Mouse (Mus musculus) heart, embryonic 16.5 days (tissue): ENCODE measurements around the gene Ephb6. TPM values are rescaled to one million over a fixed set of nuclear protein-coding genes. Genes with fewer than 3 reads are reported as not detected.

Source experiments
- ATAC-seq: fragments of 200-750 bp; cut with Nextera tagmentation; replicated peaks from 2 replicates; pipeline ENCODE4 v1.8.0; 2017; ENCODE audit warnings: moderate number of reproducible peaks; ENCODE audit not compliant: insufficient read depth, low FRiP score; ENCODE audit errors: extremely low read depth
- H3K27ac ChIP-seq: fragments of 300-500 bp; sonication (generic); 2 replicates; pipeline ENCODE4 v1.5.1; 2014; ENCODE audit warnings: mild to moderate bottlenecking, low read length, control low read depth, moderate library complexity
- H3K27me3 ChIP-seq: fragments of 300-500 bp; sonication (generic); 2 replicates; pipeline ENCODE4 v1.6.1; 2014; ENCODE audit warnings: low read length, mixed read lengths; ENCODE audit not compliant: control insufficient read depth, insufficient read depth
- H3K36me3 ChIP-seq: fragments of 300-500 bp; sonication (generic); 2 replicates; pipeline ENCODE4 v1.6.1; 2014; ENCODE audit not compliant: control insufficient read depth, insufficient read depth
- H3K4me1 ChIP-seq: fragments of 300-500 bp; sonication (generic); 2 replicates; pipeline ENCODE4 v1.6.1; 2014; ENCODE audit warnings: low read length, mixed read lengths; ENCODE audit not compliant: control insufficient read depth, insufficient read depth
- H3K4me2 ChIP-seq: fragments of 300-500 bp; sonication (generic); 2 replicates; pipeline ENCODE4 v1.6.1; 2014; ENCODE audit warnings: low read depth, mild to moderate bottlenecking, control low read depth, low read length
- H3K4me3 ChIP-seq: fragments of 300-500 bp; sonication (generic); 2 replicates; pipeline ENCODE4 v1.5.1; 2014; ENCODE audit warnings: mild to moderate bottlenecking, control low read depth, low read length
- H3K9ac ChIP-seq: fragments of 300-500 bp; sonication (generic); 2 replicates; pipeline ENCODE4 v1.6.1; 2014; ENCODE audit warnings: low read length, control low read depth
- H3K9me3 ChIP-seq: fragments of 300-500 bp; sonication (generic); replicated peaks from 2 replicates; pipeline ENCODE4 v1.6.1; 2016; ENCODE audit warnings: low read length; ENCODE audit not compliant: control insufficient read depth
- WGBS: fragments of 180-500 bp; shearing (Covaris S2); extraction: QIAGEN DNeasy Blood & Tissue Kit; methylation state at CpG from one replicate; pipeline ENCODE4 v1.1.7; 2014; 5-methylcytosine and 5-hydroxymethylcytosine counted together
- polyA plus RNA-seq: library from polyadenylated mRNA; unstranded; fragments of >200 nt; fragmentation: Nextera tagmentation; extraction: Ambion mirVana; gene quantifications from 2 replicates; pipeline ENCODE4 v1.2.1, GENCODE M21; 2015

The Ephb6 gene
- polyA plus RNA-seq, 1 experiment from 2014 or later = 5.4 TPM

DNA sequence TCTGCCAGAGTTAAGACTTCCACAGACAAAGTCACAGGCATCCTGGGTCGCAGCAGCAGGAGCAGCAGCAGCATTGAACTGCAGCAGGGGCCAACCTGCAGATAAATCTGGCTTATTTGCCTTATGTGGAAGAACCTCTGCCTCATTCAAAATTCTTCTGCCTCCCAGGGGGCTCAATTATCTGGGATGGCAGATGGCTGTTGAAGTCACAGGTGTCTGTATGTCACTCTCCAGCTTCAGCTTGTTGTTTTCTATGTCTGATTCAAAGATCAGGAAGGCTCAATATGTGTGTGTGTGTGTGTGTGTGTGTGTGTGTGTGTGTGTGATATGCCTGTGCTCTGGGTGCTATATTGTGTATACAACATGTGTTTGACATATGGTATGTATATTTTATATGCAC lies 32.1 kb downstream of the Ephb6 start:
- H3K4me1 ChIP-seq = no peaks in the 10 kb centered on the region
- no peaks in the 10 kb centered on the region for H3K36me3 ChIP-seq
- no peaks in the 10 kb centered on the region for H3K27me3 ChIP-seq
- WGBS = 7% methylated on average over 1 of the region's 1 CpGs
- H3K4me3 ChIP-seq = no peak overlapping the region
- no peak overlapping the region for H3K4me2 ChIP-seq
- H3K9ac ChIP-seq = no peak overlapping the region
- no peak for ATAC-seq
- no peaks in the 10 kb centered on the region for H3K9me3 ChIP-seq
- H3K27ac ChIP-seq = no peak overlapping the region

DNA sequence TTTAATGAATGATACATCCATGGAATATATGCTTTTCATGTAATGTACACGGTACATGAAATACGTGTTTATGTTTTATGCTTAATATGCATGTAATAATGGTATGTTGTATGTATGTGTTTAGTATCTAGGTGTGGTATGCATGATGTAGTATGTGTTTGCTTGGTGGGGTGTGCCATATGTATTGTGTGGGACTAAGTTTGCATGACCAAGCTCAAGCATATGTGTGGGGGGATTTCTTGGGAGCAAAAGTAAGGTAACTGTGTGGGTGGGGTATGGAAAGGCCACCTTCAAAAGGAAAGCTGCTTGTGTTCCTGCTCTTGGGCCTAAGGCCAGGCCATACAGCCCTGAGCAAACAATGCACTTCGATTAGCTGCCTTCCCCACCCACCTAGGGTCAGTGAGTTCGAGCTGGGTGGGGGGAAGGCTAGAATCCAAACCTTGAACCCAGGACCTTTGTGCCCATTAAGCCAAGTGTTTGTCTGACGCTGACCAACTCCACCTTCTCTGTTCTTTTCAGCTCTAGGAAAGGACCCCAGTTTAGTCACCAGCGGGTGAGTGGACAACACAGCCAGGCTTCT lies 32.7 kb downstream of the Ephb6 start:
- H3K4me1 ChIP-seq = no peaks in the 10 kb centered on the region
- no peak overlapping the region for H3K4me2 ChIP-seq
- H3K27me3 ChIP-seq = no peaks in the 10 kb centered on the region
- 75% methylated on average over 6 of the region's 6 CpGs for WGBS
- no peak for ATAC-seq
- H3K4me3 ChIP-seq = no peak overlapping the region
- H3K9ac ChIP-seq = no peak overlapping the region
- no peaks in the 10 kb centered on the region for H3K36me3 ChIP-seq
- no peak overlapping the region for H3K27ac ChIP-seq
- no peaks in the 10 kb centered on the region for H3K9me3 ChIP-seq

DNA sequence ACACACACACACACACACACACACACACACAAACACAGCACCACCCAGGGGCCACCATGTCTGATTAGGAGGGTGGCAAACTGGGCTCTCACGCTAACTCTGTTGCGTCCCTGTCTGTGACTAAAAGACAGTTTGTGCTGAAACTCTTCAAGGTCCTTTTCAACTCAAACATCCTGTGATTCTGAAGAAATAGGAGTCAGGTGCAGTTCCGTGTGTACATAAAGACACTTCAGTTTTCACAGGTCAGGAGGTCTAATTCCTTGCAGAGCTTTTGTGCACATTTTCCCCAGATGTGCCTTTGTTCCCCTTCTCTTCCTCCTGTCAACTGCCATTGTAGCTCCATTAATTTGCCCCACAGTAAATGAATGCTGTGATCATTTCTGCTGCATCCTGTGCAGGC lies 35.2 kb downstream of the Ephb6 start:
- H3K4me2 ChIP-seq = no peak overlapping the region
- no peak overlapping the region for H3K4me3 ChIP-seq
- H3K27ac ChIP-seq = no peak overlapping the region
- no peaks in the 10 kb centered on the region for H3K4me1 ChIP-seq
- ATAC-seq = no peak
- H3K9me3 ChIP-seq = no peaks in the 10 kb centered on the region
- H3K27me3 ChIP-seq = no peaks in the 10 kb centered on the region
- H3K9ac ChIP-seq = no peak overlapping the region
- H3K36me3 ChIP-seq = no peaks in the 10 kb centered on the region
- 81% methylated on average over 3 of the region's 3 CpGs for WGBS

GRCm38 (mm10) chr6:41641173-41641866 lies 36.0 kb downstream of the Ephb6 start:
- Histone ChIP-seq H3K9me3 (no peaks in the 10 kb centered on the region), H3K36me3 (no peaks in the 10 kb centered on the region), H3K4me2 (no peak overlapping the region), H3K4me3 (no peak overlapping the region), H3K4me1 (no peaks in the 10 kb centered on the region), H3K27ac (no peak overlapping the region), H3K9ac (no peak overlapping the region), H3K27me3 (no peaks in the 10 kb centered on the region)
- no peak for ATAC-seq
- 55% methylated on average over 6 of the region's 6 CpGs for WGBS

- Histone ChIP-seq H3K36me3 (no peaks in the 10 kb centered on the region), H3K4me3 (no peak overlapping the region), H3K4me2 (no peak overlapping the region), H3K9ac (no peak overlapping the region), H3K27ac (no peak overlapping the region), H3K9me3 (no peaks in the 10 kb centered on the region), H3K27me3 (no peaks in the 10 kb centered on the region), H3K4me1 (no peaks in the 10 kb centered on the region)
- no peak for ATAC-seq
- 73% methylated on average over 4 of the region's 4 CpGs for WGBS
Observed at GRCm38 (mm10) chr6:41642765-41643164, 37.5 kb downstream of the Ephb6 start.

- Histone ChIP-seq H3K4me2 (no peak overlapping the region), H3K4me3 (no peak overlapping the region), H3K4me1 (no peaks in the 10 kb centered on the region), H3K36me3 (no peaks in the 10 kb centered on the region), H3K27me3 (no peaks in the 10 kb centered on the region), H3K27ac (no peak overlapping the region), H3K9ac (no peak overlapping the region), H3K9me3 (no peaks in the 10 kb centered on the region)
- no peak for ATAC-seq
- 77% methylated on average over 3 of the region's 3 CpGs for WGBS
Observed at GRCm38 (mm10) chr6:41643227-41643626, 37.9 kb downstream of the Ephb6 start.

DNA sequence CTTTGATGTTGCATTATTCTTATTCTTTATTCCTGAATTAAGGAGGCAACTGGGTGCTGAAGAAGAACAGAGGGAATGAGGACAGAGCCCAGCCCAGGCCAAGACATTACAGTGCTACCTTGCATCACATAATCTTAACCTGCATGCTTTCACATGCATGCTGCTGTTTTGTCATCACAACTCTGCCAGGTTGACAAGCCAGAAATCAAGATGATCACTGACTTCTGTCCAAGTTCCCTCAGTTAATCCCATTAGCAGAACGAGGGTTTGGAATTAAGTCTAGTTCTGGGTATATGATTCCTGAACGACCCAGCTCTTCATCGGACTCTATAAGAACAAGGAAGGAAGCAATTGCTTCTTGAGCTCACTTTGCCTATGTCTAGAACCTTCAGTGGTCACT lies 40.9 kb downstream of the Ephb6 start:
- Histone ChIP-seq H3K27me3 (no peaks in the 10 kb centered on the region), H3K36me3 (no peaks in the 10 kb centered on the region), H3K27ac (no peak overlapping the region), H3K4me1 (no peaks in the 10 kb centered on the region), H3K9me3 (no peaks in the 10 kb centered on the region), H3K9ac (no peak overlapping the region), H3K4me3 (no peak overlapping the region), H3K4me2 (no peak overlapping the region)
- ATAC-seq = no peak
- WGBS = 78% methylated on average over 3 of the region's 3 CpGs

DNA sequence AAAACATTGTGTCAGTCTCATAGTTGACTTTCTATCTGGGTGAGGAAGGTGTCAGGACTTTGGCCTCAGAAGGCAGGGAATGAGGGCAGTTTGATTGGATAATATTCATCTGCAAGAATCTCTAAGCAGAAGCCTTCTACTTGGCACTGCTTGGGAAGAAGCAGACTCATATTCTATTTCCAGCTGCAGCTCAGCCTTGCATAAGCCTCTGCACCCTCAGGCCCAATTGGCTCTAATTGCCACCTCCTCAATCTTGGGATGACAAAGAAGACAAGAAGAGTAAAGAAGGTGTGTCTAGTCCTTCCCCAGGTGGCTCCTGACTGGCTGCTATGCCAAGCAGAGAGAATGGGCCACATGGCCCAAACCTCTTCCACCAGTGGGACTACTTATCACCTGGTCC lies 41.4 kb downstream of the Ephb6 start:
- Histone ChIP-seq H3K9ac (no peak overlapping the region), H3K4me2 (no peak overlapping the region), H3K9me3 (no peaks in the 10 kb centered on the region), H3K4me3 (no peak overlapping the region), H3K27ac (no peak overlapping the region), H3K36me3 (no peaks in the 10 kb centered on the region), H3K4me1 (no peaks in the 10 kb centered on the region), H3K27me3 (no peaks in the 10 kb centered on the region)
- ATAC-seq = no peak

- Histone ChIP-seq H3K36me3 (no peaks in the 10 kb centered on the region), H3K27me3 (no peaks in the 10 kb centered on the region), H3K9ac (no peak overlapping the region), H3K4me1 (no peaks in the 10 kb centered on the region), H3K4me2 (no peak overlapping the region), H3K27ac (no peak overlapping the region), H3K4me3 (no peak overlapping the region), H3K9me3 (no peaks in the 10 kb centered on the region)
- whole genome bisulfite sequencing = 77% methylated on average over 5 of the region's 5 CpGs
- ATAC-seq = no peak
Observed at GRCm38 (mm10) chr6:41653173-41653572, 47.9 kb downstream of the Ephb6 start.
